Mouse (Mus musculus): ENCODE measurements around the gene Olfr345. TPM values are rescaled to one million over a fixed set of nuclear protein-coding genes. Genes with fewer than 3 reads are reported as not detected.

Olfr345 gene
- polyA plus RNA-seq (2012), result not detected in 2 replicates

GRCm38 (mm10) chr2:36639741-36640140, at the start of gene Olfr345:
TSS of gene Olfr345 (plus strand) at chr2:36640041.

GRCm38 (mm10) chr2:36685488-36685887, 45.6 kb downstream of the Olfr345 start, which contains the start of gene Olfr346:
TSS of gene Olfr346 (plus strand) at chr2:36685788.

Other genes starting within 250 kb of the Olfr345 start
- gene Olfr339, start 221.1 kb upstream of the Olfr345 start, polyA plus RNA-seq (2012), result not detected in 2 replicates
- not detected in 2 replicates for gene Olfr340, start 187.5 kb upstream of the Olfr345 start, polyA plus RNA-seq (2012)
- not detected in 2 replicates for gene Olfr341, start 157.6 kb upstream of the Olfr345 start, polyA plus RNA-seq (2012)
- gene Olfr342, start 115.0 kb upstream of the Olfr345 start, polyA plus RNA-seq (2012), result not detected in 2 replicates
- gene Olfr344, start 73.4 kb upstream of the Olfr345 start, polyA plus RNA-seq (2012), result 0.02 TPM in 1 of 2 replicates, not detected in the other
- gene Olfr346, start 45.7 kb downstream of the Olfr345 start, polyA plus RNA-seq (2012), result not detected in 2 replicates
- not detected in 2 replicates for gene Olfr347, start 91.9 kb downstream of the Olfr345 start, polyA plus RNA-seq (2012)
- gene Olfr348, start 144.2 kb downstream of the Olfr345 start, polyA plus RNA-seq (2012), result not detected in 2 replicates
- not detected in 2 replicates for gene Olfr50, start 150.5 kb downstream of the Olfr345 start, polyA plus RNA-seq (2012)
- gene Olfr3, start 177.0 kb downstream of the Olfr345 start, polyA plus RNA-seq (2012), result not detected in 2 replicates
- not detected in 2 replicates for gene Olfr350, start 206.3 kb downstream of the Olfr345 start, polyA plus RNA-seq (2012)
- gene Olfr351, start 222.6 kb downstream of the Olfr345 start, polyA plus RNA-seq (2012), result not detected in 2 replicates
- not detected in 2 replicates for gene Olfr352, start 228.4 kb downstream of the Olfr345 start, polyA plus RNA-seq (2012)